Mouse (Mus musculus) kidney, postnatal 10 days (tissue): Measurements from ENCODE around the gene Lgr5.

Experiments
- DNase-seq: peaks from one replicate; pipeline ENCODE4 v3.0.0; 2021; ENCODE audit warnings: mixed read lengths

Lgr5 gene

DNA sequence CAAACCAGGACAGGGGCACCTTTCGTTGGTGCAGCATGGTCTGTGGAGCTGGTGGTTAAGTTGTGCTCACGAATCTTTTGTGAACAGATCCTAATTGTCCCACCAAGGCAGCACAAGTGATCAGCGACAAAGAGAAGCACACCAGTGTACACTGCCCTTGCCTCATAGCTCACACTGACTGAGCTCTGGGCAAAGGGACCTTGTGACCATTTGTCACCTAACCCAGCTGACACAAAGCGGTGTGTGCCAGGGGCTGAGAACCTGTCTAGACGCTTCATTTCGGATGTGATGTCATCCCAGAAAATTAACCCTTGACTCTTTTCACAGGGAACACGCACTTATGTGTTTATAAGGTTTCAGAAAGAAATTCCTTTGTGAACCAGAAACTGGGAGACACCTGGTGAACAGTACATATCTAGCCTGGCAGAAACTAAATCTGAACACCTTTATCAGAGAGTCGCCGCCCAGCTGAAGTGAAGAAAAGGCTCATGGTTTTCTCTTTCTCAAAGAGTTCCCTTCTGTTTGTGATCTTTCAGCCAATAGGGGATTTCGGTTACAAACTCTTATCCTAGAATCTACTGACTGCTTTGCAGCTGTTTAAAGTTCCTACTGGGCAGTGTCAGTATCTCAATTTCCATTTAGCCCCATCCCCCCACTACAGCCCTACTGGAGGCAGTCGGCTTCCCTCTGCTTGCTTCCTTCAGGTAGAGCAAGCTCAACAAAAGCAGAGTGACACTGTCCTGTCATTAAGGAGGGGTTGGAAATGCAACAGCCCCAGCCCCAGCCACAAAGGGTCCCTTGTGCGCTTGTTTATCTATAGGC is 94.4 kb downstream of the Lgr5 start:
- DNase-seq = no peak

DNA sequence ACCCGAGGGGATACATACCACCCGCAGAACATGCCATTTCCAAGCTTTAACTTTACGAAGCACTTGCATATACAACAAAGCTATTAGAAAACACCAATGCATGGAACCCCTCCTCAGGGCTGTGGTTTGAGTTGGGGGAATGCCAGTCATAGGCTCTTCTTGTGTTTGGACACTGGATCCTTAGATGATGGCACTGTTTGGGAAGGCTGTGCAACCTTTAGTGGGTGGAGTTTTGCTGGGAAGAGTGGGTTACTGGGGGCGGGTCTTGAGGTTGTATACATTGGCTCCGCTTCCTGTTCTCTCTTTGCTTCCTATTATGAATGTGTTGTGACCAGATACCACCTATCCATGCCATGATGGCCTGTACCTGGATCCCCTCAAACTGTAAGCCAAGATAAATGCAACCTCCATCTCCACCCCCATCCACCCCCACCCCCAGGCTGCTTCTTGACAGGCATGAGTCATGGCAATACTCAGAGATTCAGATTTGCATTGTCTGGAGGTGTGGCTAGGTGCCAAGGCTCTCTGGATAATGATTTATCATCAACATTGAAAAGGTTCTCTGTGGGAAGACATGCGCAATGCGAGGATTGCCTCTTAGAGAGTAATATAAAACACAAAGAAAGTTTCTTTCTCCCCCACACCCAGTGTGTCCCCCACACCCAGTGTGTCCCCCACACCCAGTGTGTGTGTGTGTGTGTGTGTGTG is 95.6 kb downstream of the Lgr5 start:
- peak; percentile 41 for DNase-seq

DNA sequence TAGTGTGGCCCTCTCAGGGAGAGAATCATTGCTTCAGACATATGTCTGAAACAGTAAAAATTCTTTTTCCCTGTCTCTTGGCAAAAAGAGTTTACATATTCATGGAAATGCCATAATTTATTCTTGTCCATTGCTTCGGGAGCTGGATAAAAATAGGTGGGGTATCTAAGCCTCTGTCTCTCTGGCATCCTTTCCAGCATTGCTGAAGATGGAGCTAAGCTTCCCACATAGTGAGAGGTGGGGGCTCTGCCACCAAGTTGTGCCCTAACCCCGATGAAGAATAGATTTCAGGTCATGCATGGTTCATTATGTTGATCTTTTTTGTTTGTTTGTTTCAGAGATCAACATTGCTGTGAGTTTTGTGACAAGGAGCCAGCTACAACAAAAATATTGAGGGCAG is 102.0 kb downstream of the Lgr5 start:
- DNase-seq = no peak

DNA sequence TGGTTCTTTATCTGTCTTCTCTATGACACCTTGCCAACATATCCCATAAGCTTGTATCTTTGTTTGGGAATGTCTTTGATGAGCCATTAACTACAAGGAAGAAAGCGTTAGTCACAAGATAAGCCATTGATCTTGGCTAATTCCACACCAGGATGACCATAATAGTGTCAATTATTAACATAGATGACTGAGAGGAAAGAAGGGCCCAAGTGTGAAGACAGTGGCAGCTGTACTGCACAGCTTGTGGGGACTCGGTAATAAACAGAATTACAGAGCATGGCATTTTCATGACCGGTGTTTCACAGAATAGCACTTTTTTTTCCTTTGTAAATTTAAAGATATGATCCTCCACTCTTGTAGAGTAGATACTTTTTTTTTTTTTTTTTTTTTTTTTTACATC is 102.9 kb downstream of the Lgr5 start:
- DNase-seq = no peak

DNA sequence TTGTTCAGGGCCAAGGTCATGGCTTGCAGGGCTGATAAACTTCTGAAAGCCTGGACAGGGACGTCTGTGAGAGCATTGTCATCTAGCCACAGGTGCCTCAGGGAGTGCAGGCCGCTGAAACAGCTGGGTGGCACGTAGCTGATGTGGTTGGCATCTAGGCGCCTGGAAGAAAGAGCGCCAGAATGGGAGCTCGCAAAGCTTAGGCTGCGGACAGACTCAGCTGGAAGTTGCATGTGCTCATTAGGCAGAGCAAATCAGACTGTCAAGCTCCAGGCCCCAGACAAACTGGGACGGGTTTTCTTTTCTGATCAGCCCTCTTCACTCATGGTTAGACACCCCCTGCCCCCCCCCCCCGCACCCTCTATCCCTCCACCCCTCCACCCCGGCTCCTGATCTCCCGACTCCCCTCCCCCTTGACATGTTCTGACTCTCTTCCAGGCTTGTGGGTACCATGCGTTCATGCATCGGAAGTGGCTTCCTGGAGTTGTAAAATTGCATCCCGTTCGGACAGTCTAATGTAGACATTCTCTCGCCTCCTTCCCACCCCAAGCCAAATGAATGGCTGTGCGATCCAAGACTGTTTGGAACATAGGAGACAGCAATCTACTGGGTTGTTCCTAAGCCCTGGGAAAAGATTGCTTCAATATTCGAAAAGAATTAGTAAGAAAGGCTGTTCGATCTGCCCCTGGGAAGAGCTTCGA is 109.0 kb downstream of the Lgr5 start:
- DNase-seq = peak; percentile 15

DNA sequence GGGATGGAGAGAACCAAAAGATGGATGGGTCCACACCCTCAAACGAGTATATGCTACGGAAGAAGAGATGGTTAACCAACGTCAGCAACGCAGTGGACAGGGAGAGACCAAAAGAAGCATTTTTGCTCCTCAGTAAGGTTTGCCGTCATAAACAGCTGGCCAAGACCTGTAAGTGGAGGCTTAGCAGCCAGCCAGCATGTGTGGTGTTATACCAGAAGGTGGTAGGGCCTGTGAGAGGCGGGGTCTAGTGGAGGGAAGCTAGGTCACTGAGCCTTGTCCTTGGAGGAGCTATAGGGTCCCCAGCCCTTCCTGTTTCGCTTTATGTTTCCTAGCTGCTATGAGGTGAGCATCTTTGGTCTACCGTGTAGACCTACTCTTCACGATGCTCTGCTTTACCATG is 111.1 kb downstream of the Lgr5 start:
- no peak for DNase-seq

DNA sequence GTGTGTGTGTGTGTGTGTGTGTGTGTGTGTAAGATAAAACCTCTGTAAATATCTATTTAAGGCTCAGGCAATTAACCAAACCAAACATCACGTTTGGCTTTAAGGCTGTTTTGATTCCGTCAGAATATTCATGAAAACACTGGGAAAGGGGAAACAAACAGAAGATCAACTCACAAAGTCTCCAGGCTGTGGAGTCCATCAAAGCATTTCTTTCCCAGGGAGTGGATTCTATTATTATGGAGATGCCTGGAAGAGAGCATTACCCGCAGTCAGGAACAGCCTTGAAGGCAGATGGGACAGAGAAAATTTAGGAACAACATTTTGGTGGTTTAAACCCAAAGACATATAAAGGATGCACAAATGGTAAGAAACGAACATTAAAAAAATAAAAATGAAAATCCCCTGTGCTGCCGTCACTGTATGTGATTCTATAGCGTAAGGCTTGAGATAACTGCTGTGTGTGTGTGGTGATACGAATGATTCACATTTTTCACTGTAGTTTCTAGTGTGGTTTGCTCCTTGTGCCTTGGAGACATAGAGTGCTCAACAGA is 112.5 kb downstream of the Lgr5 start:
- no peak for DNase-seq

DNA sequence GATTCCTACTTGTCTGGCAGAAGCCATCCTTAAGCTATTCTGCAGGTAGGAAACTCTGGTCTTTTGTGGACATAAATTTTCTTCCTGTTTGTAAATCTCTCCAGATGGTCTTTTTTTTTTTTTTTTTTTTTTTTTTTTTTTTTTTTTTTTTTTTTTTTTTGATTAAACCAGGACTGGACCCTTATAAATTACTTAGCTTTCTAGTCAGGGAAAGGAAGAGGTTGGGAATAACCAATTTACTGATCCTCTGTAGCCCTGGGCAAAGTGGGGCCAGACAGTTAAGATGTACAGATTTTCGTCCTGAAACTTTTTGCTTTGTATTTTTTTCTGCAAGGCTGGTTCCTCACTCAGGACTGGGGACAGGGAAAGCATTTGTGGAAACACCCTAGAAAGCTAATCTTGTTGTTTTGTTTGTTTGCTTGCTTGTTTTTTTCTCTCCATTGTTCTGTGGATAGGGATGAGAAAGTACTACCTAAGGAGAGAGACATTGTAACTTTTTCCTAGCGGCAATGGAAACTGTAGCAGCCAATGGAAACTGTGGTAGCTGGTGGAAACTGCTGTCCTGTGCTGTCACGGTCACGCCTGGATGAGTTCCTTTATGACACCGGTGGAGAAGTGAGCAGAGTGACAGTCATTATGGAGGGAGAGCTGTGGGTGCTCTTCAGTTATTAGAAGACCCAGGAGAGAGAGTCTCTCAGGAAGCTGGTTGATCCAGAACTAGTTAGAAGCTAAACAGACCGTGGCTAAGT is 114.2 kb downstream of the Lgr5 start:
- DNase-seq = no peak

DNA sequence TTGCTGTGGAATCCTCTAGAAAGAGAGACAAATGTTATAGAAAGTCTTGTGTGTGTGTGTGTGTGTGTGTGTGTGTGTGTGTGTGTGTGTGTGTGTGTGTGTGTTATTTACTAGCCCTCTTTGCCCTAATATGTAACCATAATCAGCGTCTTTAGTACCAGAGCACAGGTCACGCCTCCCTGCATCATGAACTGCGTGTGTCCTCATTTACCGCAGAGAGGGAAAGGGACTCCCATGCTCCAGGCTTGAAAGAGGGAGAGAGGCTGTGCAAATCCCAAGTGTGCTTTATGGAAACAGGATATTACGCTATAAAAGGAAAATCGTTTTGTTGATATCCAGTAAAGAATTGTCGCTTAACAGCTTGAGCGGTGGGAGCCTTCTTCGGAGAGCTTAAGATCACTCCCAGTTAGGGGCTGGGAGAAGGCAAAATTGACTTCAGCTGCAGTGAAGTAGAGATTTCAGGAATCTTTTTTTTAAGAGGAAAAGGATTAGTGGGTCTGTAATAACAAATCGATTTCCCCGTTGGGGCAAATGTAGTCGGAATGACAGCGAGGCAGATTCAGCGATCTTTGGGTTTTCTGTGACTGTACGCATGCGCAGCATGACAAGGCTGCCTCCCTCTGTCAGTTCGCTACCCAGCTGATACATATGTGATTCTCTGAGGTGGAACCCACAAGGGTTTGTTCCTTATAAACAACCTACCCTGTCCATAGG is 116.8 kb downstream of the Lgr5 start:
- DNase-seq = no peak

DNA sequence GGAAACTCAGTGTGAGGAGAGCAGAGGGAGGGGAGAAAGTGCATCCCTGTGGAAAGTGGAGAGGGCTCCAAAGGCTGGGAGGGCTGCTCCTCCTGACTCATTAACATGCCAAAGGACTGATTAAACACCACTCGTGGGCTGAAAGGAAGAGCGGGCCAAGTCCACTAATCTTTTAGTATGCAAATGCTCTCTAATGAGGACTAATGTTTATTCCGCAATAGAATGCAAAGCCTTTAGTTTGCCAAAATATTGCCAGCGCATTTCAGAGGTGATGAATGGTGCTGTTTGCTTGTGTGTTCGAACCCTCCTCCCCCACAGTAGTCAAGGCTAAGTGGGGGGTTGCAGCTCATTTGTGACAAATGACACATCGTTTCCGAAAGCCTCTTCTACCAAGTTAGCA is 118.5 kb downstream of the Lgr5 start:
- no peak for DNase-seq

DNA sequence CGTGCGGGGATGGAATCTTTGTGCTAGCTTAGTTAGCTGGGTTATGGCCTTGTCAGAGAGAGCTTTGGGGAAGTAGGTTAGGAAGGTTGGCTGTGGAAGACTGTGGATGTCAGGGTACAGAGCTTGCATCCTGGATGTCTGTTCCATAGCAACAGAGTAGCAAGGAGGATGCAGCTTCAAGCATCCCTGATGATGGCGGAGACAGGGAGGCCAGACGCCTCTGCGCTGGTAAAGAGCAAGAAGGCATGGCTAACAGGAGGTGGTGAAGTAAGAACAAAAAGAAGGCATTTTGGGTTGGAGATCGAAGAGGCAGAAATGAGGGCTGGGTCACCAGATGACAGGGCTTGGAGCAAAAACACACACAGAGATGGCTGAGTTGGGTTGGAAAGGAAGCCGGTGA is 118.9 kb downstream of the Lgr5 start:
- no peak for DNase-seq

DNA sequence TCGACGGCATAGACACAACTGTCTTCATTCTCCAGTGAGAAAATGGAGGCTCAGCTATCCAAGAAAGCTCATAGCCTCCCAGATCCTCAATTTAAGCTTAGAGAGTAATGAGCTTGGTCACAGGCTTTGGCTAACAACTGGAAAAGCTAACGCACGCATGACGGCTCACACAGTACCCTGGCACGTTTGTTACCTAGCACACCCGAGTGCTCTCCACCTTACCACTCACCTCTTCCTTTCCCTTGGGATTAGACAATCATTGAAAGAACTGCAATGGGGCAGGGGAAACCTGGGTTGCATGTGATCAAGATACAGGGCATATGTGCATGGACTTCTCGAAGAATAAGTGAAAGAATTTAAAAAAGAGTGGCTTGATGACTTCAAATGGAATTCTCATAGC is 119.6 kb downstream of the Lgr5 start:
- no peak for DNase-seq

DNA sequence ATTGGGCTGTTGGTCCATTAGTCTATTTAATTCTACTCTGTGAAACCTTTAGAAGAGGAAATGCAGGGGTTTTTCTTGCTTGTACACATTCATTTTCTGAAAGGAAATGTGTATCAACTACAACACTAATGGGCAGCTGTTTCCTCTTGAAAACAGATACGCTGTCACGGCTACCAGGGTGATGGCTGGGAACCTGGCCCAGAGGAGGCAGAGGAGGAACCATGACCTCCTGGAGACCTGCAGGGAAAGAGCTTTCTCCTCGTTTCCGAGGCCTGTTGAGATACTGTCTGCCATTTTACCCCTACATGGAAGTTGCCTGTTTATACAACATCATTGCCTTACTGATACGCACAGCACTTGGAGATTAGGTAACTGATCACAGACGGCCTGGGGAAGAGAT is 121.8 kb downstream of the Lgr5 start:
- peak; percentile 20 for DNase-seq

DNA sequence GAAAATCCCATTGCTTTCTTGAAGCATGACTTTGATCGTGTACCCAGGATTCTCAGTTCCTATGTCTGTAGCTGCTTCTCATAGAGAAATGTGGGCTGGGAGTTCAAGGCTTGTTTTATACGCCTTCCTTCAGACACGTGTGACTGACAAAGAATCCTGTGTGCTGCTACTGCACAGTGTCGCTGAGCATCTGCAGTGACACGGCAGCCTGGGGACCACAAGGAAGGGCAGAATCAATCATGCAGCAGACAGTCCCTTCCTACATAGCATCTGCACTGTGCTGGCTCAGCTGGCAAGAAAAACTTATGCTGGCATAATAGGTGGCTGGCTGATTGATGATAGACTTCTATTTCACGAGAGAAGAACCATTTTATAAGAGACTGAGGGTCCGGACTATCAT is 122.5 kb downstream of the Lgr5 start:
- no peak for DNase-seq

DNA sequence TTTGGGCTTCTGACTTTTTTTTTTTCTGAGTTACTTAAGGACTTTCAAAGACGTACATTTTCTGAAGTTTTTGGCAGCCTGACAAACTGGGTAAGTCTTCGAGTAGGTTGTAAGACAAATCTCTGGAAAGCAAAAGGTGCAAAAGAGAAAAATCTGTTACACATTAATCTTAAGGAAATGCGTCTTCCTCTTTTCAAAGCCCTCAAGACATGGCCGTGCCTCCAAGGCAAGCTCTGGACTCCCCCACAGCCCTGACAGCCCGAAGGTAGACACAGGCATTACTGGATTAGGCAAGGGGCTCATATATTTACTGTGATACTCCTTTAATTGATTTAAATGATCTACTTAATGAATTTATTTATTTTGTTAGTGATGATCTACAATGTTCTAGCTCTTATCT is 124.9 kb downstream of the Lgr5 start:
- DNase-seq = no peak

DNA sequence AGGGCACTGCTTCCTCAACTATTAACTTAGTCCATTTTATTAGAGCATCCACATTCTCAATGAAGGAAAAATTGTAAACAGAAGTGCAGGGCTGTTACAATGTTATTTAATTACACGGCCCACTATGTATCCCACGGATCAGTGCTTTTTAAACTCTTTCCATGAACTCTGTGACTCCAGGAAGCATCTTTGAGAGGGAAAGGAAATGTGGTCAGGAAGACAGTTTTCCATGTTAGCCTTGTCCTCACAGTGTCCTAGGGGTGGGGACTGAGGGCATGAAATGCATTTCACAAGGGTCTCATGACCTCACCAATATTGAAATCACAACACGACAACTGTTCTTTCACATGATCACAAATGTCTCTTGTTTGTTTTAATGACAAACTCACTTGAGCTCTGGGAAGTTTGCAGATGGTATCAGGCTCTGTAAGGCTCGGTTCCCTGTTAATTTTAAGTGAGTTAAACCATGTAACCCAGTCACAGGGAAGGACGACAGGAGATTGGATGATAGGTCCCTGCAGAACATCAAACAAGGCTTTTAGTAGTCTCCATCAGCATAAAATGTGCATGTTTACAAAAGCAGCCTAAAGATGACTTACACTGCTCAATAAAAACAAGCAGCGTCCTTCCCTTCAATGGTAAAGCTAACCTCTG is 130.1 kb downstream of the Lgr5 start:
- DNase-seq = no peak

DNA sequence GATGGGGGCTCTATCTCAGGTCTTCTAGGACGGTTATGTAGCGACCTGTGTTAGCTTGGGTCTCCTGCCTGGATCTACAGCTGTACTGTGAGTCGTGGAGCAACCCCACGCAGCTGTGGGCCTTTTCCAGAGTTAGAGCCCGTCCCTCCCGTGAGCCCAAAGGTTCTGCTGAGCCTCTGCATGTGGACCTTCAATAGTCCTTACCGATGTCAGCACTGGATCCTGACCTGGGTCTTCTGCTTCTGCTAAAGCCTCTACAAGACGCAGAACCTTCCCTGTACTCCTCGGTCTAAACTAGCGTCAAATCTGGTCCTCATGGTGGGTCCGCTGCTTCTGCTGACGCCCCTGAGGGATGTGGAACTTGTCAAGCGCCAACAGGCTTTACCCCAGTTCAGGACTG is 139.0 kb downstream of the Lgr5 start:
- no peak for DNase-seq

DNA sequence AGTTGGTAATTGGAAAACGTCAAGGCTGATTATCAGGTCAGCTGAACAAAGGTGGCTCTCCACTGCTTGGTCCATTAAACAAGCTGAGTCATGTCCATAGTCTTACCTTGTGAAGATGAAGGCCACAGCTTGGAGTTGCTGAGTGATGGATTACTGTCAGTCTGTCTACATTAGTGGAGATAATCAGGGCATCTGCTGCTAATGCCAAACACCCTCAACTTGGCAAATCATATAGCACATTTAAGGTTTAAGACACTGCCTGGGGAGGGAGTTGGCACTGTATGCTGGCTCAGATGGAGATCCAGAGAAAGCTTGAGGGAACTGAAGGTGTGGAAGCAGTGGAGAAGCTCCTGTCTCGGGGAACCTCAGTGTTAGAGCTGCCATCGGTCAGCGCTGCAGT is 150.3 kb downstream of the Lgr5 start:
- DNase-seq = no peak

DNA sequence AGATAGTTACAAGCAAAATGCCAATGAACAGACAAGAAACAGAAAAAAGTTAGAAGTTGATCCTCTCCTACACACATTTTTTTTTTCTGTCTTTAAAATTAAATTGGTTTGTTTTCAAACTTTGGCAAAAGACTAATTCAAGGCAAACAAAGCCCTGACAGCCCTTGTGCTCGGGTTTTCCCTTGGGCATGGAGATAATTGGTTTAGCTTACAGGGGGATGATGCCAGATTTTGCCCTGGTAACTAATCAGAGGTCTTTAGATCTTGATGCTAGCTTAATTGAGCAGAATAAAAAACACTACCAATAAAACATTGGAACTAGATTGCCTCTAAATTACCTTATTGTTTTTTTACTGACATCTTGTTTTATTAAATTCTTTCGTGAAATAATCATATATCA is 162.2 kb downstream of the Lgr5 start:
- DNase-seq = no peak

DNA sequence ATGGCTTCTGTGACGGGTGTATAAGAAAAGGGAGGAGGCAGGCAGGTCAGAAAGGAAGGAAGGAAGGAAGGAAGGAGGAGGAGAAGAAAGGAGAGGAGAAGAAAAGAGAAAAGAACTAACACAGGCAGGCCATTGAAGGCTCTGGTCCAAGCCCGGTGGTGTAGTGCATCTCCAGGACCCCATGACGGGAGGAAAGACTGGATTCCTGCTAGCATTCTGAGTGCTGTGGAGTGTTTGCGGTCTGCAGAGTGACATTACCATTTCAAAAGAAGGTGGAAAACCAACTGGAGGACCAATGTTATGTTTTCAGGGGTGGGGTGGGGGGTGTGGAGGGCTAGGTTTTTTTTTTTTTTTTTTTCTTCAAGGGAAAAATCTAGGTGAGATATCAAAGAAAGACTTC is 165.6 kb downstream of the Lgr5 start:
- DNase-seq = no peak

DNA sequence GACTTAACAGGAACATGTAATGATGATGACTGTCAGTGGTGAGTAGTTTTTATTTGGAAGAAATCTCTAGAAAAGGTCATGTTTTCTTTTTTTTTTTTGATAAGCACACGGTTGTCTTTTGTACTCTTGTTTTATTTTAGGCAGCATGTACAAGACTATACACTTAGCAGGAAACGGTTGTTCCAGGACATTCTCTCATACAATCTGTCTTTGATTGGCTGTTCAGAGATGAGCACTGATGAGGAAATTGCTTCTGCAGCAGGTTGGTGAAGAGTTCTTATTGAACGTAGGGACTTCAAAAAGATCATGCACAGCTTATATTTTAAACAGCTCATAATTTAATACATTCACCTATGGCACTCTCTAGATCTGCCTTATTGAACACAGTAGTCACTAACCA is 173.5 kb downstream of the Lgr5 start:
- DNase-seq = no peak

DNA sequence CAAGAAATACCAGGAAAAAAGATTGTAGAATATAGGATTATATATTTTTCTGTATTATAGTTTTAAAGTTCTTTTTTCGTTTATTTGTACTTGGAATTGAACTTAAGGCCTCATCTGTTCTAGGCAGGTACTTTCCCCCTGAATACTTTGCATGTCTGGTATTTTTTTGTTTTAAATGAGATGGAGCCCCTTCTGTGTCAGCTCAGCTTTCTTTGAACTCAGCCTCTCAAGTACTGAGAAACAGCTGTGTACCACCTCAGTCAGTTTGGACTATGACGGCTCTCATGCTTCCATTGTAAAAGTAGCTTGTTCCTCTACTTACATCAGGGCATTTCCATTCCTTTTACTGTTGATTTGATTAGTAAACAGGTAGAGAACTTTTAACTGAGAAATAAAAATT is 174.1 kb downstream of the Lgr5 start:
- DNase-seq = no peak
